Mouse (Mus musculus): ENCODE results near the gene Olfr1308. TPM values are rescaled to one million over a fixed set of nuclear protein-coding genes. Genes with fewer than 3 reads are reported as not detected.

Olfr1308 gene
- polyA plus RNA-seq (2021) = not detected

DNA sequence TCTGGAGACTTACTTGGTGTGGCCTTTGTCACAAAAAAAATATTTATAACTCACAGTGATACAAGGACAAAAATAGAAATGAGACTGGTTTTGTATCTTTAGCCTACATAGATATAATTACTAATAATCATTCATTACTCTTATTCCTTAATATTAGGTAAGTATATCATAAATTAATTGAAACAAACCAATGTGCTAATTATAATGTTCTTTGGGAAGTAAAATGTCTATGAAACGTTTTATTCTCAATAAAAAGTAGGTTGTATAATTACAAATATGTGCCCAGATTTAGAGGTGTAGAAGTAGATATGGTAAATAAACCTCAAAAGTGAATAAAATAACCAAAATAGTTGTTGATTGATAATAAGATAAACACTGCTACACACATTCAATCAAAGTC lies at the start of gene Olfr1308:
Olfr1308 (minus strand) TSS at position 101 of the 400 bp plus-strand sequence.
- no peak for TF ChIP-seq CTCF (IDR thresholded peaks at IDR 0.05)
- POLR2A ChIA-PET = no interaction called here
- no peaks in the 10 kb centered on the region for H3K27me3 ChIP-seq
- DNase-seq (ENCODE audit: low read depth, low spot score) = no peak
- CTCF ChIA-PET = no interaction called here
- ATAC-seq = no peak
- in situ Hi-C loops (cut with MboI; ENCODE audit: low pct_unique_long_range_greater_than_20kb) = no loop called here

DNA sequence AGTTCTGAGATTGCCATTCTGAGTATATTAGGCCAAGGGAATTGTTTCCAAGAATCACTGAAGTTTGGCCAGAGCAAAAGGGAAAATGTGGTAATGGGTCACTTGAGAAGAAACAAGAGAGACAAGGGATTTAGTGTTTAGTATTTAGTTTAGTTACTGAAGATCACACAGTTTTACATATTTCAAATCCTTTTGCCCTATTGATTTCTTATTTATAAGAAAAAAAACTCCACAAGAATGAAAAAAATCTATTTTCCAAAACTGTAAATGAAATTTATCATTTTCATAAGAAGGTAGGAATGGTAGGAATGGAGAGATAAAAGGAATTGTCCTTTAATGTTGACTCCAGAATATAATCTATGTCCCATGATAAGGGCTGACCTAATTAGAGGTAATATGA lies 47.9 kb upstream of the Olfr1308 start, which contains the start of gene Olfr1310:
Olfr1310 (minus strand) TSS at position 101 of the 400 bp plus-strand sequence.
- ChIA-PET CTCF (no interaction called here), POLR2A (no interaction called here)
- ATAC-seq (no peak), DNase-seq (ENCODE audit: low read depth, low spot score) (no peak)
- H3K27me3 ChIP-seq = peaks cover 10% of the 10 kb centered on the region
- no peak for TF ChIP-seq CTCF (IDR thresholded peaks at IDR 0.05)
- in situ Hi-C loops (cut with MboI; ENCODE audit: low pct_unique_long_range_greater_than_20kb) = no loop called here

DNA sequence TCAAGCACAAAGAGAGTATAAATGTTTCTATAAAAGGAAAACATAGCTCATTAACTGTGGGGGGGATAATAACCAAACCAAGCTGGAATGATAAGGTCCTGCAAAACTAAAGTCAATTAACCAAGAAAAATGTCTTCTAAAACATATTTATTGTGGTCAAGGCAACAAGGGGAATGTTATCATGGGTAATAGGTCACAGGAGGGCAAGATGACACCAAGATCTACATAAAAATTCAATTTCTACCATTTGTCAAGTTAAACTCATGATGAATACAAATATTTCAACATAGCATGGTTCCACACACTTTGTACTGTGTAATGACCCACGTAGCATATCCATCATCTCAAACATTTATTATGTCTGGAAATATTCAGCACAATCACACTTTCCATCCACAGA lies 25.4 kb upstream of the Olfr1308 start, which contains the start of gene Olfr1309:
Olfr1309 (minus strand) TSS at position 101 of the 400 bp plus-strand sequence.
- H3K27me3 ChIP-seq = no peaks in the 10 kb centered on the region
- no peak for ATAC-seq
- POLR2A ChIA-PET = no interaction called here
- DNase-seq (ENCODE audit: low read depth, low spot score) = no peak
- no peak for TF ChIP-seq CTCF (IDR thresholded peaks at IDR 0.05)
- CTCF ChIA-PET = no interaction called here
- in situ Hi-C loops (cut with MboI; ENCODE audit: low pct_unique_long_range_greater_than_20kb) = no loop called here

DNA sequence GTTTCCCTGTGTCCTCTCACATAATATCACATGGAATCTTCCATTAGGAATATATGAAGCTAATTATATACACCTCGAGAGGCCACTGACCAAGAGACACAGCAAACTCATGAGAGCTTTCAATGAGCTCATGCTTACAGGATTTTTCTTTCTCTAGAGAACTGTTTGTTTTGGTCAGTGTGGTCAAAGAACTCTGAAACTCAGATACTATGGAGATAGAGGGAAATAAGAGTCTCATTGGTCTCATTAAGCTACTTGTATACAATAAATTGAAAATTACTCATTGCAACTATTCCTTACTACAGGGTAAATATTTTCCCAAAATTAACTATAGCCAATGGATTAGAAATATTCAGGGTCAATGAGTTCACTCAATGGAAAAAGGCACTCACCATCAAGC lies 15.4 kb downstream of the Olfr1308 start, which contains the start of gene Olfr1307:
Olfr1307 (minus strand) TSS at position 101 of the 400 bp plus-strand sequence.
- no peak for TF ChIP-seq CTCF (IDR thresholded peaks at IDR 0.05)
- ChIA-PET CTCF (no interaction called here), POLR2A (no interaction called here)
- DNase-seq (ENCODE audit: low read depth, low spot score) = no peak
- in situ Hi-C loops (cut with MboI; ENCODE audit: low pct_unique_long_range_greater_than_20kb) = no loop called here
- ATAC-seq = no peak
- H3K27me3 ChIP-seq = no peaks in the 10 kb centered on the region

DNA sequence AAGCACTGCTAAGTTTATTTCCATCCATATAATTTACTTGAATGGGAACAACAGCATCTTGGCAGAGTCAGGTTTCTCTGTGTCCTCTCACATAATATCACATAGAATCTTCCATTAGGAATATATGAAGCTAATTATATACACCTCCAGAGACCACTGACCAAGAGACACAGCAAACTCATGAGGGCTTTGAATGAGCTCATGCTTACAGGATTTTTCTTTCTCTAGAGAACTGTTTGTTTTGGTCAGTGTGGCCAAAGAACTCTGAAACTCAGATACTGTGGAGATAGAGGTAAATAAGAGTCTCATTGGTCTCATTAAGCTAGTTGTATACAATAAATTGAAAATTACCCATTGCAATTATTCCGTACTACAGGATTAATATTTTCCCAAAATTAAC lies 48.6 kb downstream of the Olfr1308 start, which contains the start of gene Olfr1306:
Olfr1306 (minus strand) TSS at position 101 of the 400 bp plus-strand sequence.
- in situ Hi-C loops (cut with MboI; ENCODE audit: low pct_unique_long_range_greater_than_20kb) = no loop called here
- ATAC-seq = no peak
- ChIA-PET CTCF (interaction anchor here (1.3 kb wide), 1 partner anchor 9 kb away, joined by 4 read pairs; no protein-coding TSS in a partner anchor), POLR2A (no interaction called here)
- H3K27me3 ChIP-seq = no peaks in the 10 kb centered on the region
- no peak for DNase-seq (ENCODE audit: low read depth, low spot score)
- no peak for TF ChIP-seq CTCF (IDR thresholded peaks at IDR 0.05)

Other genes with a start within 250 kb of the Olfr1308 start
- not detected for gene Olfr1301, start 213.9 kb downstream of the Olfr1308 start, polyA plus RNA-seq (2021)
- not detected for gene Olfr1302, start 187.5 kb downstream of the Olfr1308 start, polyA plus RNA-seq (2021)
- gene Olfr1303, start 144.6 kb downstream of the Olfr1308 start, polyA plus RNA-seq (2021) = not detected
- gene Olfr1305, start 87.8 kb downstream of the Olfr1308 start, polyA plus RNA-seq (2021) = not detected
- gene Olfr1306, start 48.7 kb downstream of the Olfr1308 start, polyA plus RNA-seq (2021) = not detected
- under 0.01 TPM for gene Olfr1307, start 15.5 kb downstream of the Olfr1308 start, polyA plus RNA-seq (2021)
- gene Olfr1309, start 25.3 kb upstream of the Olfr1308 start, polyA plus RNA-seq (2021) = not detected
- gene Olfr1310, start 47.8 kb upstream of the Olfr1308 start, polyA plus RNA-seq (2021) = not detected
- not detected for gene Olfr1311, start 59.5 kb upstream of the Olfr1308 start, polyA plus RNA-seq (2021)
- not detected for gene Olfr1312, start 85.3 kb upstream of the Olfr1308 start, polyA plus RNA-seq (2021)
- gene Olfr1313, start 112.9 kb upstream of the Olfr1308 start, polyA plus RNA-seq (2021) = not detected
- 0.74 TPM for gene Olfr1314, start 131.8 kb upstream of the Olfr1308 start, polyA plus RNA-seq (2021)
- not detected for gene Olfr1315-ps1, start 150.5 kb upstream of the Olfr1308 start, polyA plus RNA-seq (2021)
- 0.14 TPM for gene Olfr1316, start 170.0 kb upstream of the Olfr1308 start, polyA plus RNA-seq (2021)
- gene Olfr1317, start 175.4 kb upstream of the Olfr1308 start, polyA plus RNA-seq (2021) = 0.12 TPM
- 0.13 TPM for gene Olfr1318, start 189.3 kb upstream of the Olfr1308 start, polyA plus RNA-seq (2021)

Measured in Patski (cell line).